Mouse (Mus musculus): ENCODE data around the gene Sh3kbp1.

DNA sequence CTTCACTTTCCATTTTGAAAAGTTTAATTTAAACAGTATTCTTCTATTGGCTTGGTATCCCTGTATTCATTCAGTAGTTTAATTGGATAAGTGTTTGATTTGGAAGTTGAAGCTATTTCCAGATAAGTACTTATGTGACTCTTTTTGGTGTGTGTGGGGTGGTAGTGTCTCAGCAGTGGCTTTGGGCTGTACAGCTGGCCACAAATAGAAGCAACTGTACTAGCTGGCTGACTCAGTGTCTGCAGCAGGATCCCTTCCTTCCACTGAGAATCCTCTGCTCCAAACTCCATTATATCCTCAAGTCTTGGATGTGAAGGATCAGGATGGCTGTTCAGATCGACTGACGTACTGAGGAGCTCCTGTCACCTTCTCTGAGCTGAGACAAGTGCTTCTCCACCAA, 190.4 kb downstream of the Sh3kbp1 start:
- TF ChIP-seq CTCF (IDR thresholded peaks at IDR 0.05; ENCODE audit: control insufficient read depth, insufficient read depth, low read length) (no peak), POLR2A (IDR thresholded peaks at IDR 0.05; ENCODE audit: borderline replicate concordance, control insufficient read depth, low read depth, low read length) (no peak)

Data from bone marrow, adult 2 months (tissue).